In genomic region chr10:115328514-115328913, GRCm38 (mm10) we compare ENCODE assay signal across 10 mouse cellular contexts. TPM values are rescaled to one million over a fixed set of nuclear protein-coding genes. Genes with fewer than 3 reads are reported as not detected.
DNase-seq lines count a peak whose midpoint lies in the region; ATAC-seq lines count a peak whose summit lies in the region.
"Had no signal": no experiment of that assay in that cellular context is flagged by ENCODE, and none has a peak within 500 bp of the region (broad histone marks: within the 10 kb centered on the region; RNA-seq: fewer than 3 reads in every experiment).

No protein-coding gene starts in this region.

- H3K27ac ChIP-seq in macrophage, result peak overlapping the region; percentile 69
- H3K27ac ChIP-seq: embryonic facial prominence, embryonic 10.5 days; liver, embryonic 13.5 days; stomach, embryonic 15.5 days had no signal

- no peak for ATAC-seq in inflammation-experienced regulatory T-cells, adult 6 months

- DNase-seq in 416B (ENCODE audit: low read depth), result peak; percentile 83
- peak; percentile 19 for DNase-seq in CD4-positive, CD25-positive, alpha-beta regulatory T cell, adult 2 months (ENCODE audit: low read depth, low spot score)
- peak; percentile 40 to 47 for DNase-seq in gastrocnemius, adult 8-10 months (ENCODE audit: low spot score in 2 of 2)
- DNase-seq in ovary, postnatal 10 days (ENCODE audit: low spot score), result no peak
- DNase-seq in urinary bladder, adult 18-20 months (ENCODE audit: low spot score in 2 of 2), result no peak
- DNase-seq: liver, embryonic 13.5 days had no signal

- H3K36me3 ChIP-seq in macrophage (ENCODE audit: inconsistent target), result no peaks in the 10 kb centered on the region
- H3K36me3 ChIP-seq: embryonic facial prominence, embryonic 10.5 days; liver, embryonic 13.5 days; stomach, embryonic 15.5 days had no signal

- H3K79me2 ChIP-seq in macrophage (ENCODE audit: inconsistent target), result no peaks in the 10 kb centered on the region

- 15% methylated on average over 6 of the region's 6 CpGs for WGBS in macrophage (ENCODE audit: missing documents)

- no peak overlapping the region for H3K4me3 ChIP-seq in macrophage (ENCODE audit: inconsistent target)
- H3K4me3 ChIP-seq: embryonic facial prominence, embryonic 10.5 days; liver, embryonic 13.5 days; stomach, embryonic 15.5 days had no signal

RNA-seq across cellular contexts. Expression of gene Rab21, which starts 13.1 kb away (rescaled TPM):
- 10 to 100 TPM; 51.9 to 61.4 (median 57.4) TPM for total RNA-seq in gastrocnemius, adult 8-10 months (2022)
- total RNA-seq in macrophage (2018; cell fraction: chromatin; rRNA removed), result 10 to 100 TPM; 34.9 to 95.7 (median 53.2) TPM
- total RNA-seq in macrophage (2018; cell fraction: cytosol; rRNA removed), result 10 to 100 TPM; 51.6 to 83.4 (median 67.0) TPM
- 100 to 1,000 TPM in 2 of 26 experiments, 10 to 100 TPM in 24; 56.1 to 104 (median 76.2) TPM for total RNA-seq in macrophage (2018; cell fraction: nucleus; rRNA removed)
- 45.9 to 62.6 TPM (median 49.4 TPM) in 3 replicates for polyA plus RNA-seq in macrophage (2018)
- polyA plus RNA-seq in inflammation-experienced regulatory T-cells, adult 6 months (2017; shearing (Covaris generic)), result 10 to 100 TPM; 19.2 to 22.6 (median 21.0) TPM

RNA-seq across cellular contexts. Expression of gene Tmem19, which starts 33.8 kb away (rescaled TPM):
- 10 to 100 TPM; 12.2 to 22.6 (median 14.9) TPM for total RNA-seq in gastrocnemius, adult 8-10 months (2022)
- total RNA-seq in macrophage (2018; cell fraction: chromatin; rRNA removed), result 10 to 100 TPM; 12.4 to 53.0 (median 26.3) TPM
- total RNA-seq in macrophage (2018; cell fraction: cytosol; rRNA removed), result 10 to 100 TPM; 26.7 to 69.6 (median 44.5) TPM
- total RNA-seq in macrophage (2018; cell fraction: nucleus; rRNA removed), result 10 to 100 TPM; 16.7 to 88.9 (median 39.3) TPM
- 42.8 to 50.5 TPM (median 43.8 TPM) in 3 replicates for polyA plus RNA-seq in macrophage (2018)
- 10 to 100 TPM; 35.8 to 43.5 (median 39.4) TPM for polyA plus RNA-seq in inflammation-experienced regulatory T-cells, adult 6 months (2017; shearing (Covaris generic))

RNA-seq across cellular contexts. Expression of gene Thap2, which starts 55.7 kb away (rescaled TPM):
- 1 to 10 TPM; 3.4 to 10.0 (median 5.7) TPM for total RNA-seq in gastrocnemius, adult 8-10 months (2022)
- total RNA-seq in macrophage (2018; cell fraction: chromatin; rRNA removed), result 10 to 100 TPM in 11 of 26 experiments, 1 to 10 TPM in 15; 4.6 to 27.3 (median 9.7) TPM
- total RNA-seq in macrophage (2018; cell fraction: cytosol; rRNA removed), result 1 to 10 TPM; 1.0 to 8.6 (median 5.1) TPM
- total RNA-seq in macrophage (2018; cell fraction: nucleus; rRNA removed), result 10 to 100 TPM in 16 of 26 experiments, 1 to 10 TPM in 10; 5.0 to 28.3 (median 11.4) TPM
- polyA plus RNA-seq in macrophage (2018), result 4.7 to 6.2 TPM (median 5.7 TPM) in 3 replicates
- 10 to 100 TPM; 13.6 to 18.7 (median 17.9) TPM for polyA plus RNA-seq in inflammation-experienced regulatory T-cells, adult 6 months (2017; shearing (Covaris generic))

RNA-seq across cellular contexts. Expression of gene Zfc3h1, which starts 56.2 kb away (rescaled TPM):
- total RNA-seq in gastrocnemius, adult 8-10 months (2022), result 1 to 10 TPM; 6.5 to 9.9 (median 8.8) TPM
- 100 to 1,000 TPM; 229 to 629 (median 415) TPM for total RNA-seq in macrophage (2018; cell fraction: chromatin; rRNA removed)
- total RNA-seq in macrophage (2018; cell fraction: cytosol; rRNA removed), result 10 to 100 TPM in 25 of 26 experiments, 1 to 10 TPM in 1; 7.8 to 38.4 (median 19.3) TPM
- 100 to 1,000 TPM in 24 of 26 experiments, 10 to 100 TPM in 2; 73.2 to 385 (median 188) TPM for total RNA-seq in macrophage (2018; cell fraction: nucleus; rRNA removed)
- 23.1 to 49.1 TPM (median 28.9 TPM) in 3 replicates for polyA plus RNA-seq in macrophage (2018)
- 10 to 100 TPM; 25.6 to 37.1 (median 33.7) TPM for polyA plus RNA-seq in inflammation-experienced regulatory T-cells, adult 6 months (2017; shearing (Covaris generic))

Comparison
In these comparisons a context has a peak if more than half of its experiments do, and no peak if none do; other contexts are left out.
1. DNase-seq: peak in 416B (single experiment), CD4-positive, CD25-positive, alpha-beta regulatory T cell, adult 2 months (single experiment) and gastrocnemius, adult 8-10 months (2 of 2); none in ovary, postnatal 10 days (single experiment) and urinary bladder, adult 18-20 months (0 of 2).